Mouse (Mus musculus) heart, embryonic 13.5 days (tissue): Measurements from ENCODE around the gene Gm1043. TPM values are rescaled to one million over a fixed set of nuclear protein-coding genes. Genes with fewer than 3 reads are reported as not detected.

Experiments
- ATAC-seq: fragments of 200-750 bp; cut with Nextera tagmentation; 2 replicates; pipeline ENCODE4 v1.8.0; 2017; ENCODE audit warnings: moderate TSS enrichment; ENCODE audit not compliant: insufficient number of reproducible peaks, low FRiP score, low TSS enrichment; ENCODE audit errors: extremely low read depth
- H3K27ac ChIP-seq: fragments of 300-500 bp; sonication (generic); replicated peaks from 2 replicates; pipeline ENCODE4 v1.5.1; 2015; ENCODE audit warnings: moderate library complexity, mild to moderate bottlenecking, inconsistent platforms
- H3K27me3 ChIP-seq: fragments of 300-500 bp; sonication (generic); replicated peaks from 2 replicates; pipeline ENCODE4 v1.6.1; 2015; ENCODE audit warnings: mild to moderate bottlenecking, inconsistent platforms
- H3K36me3 ChIP-seq: fragments of 300-500 bp; sonication (generic); 2 replicates; pipeline ENCODE4 v1.6.1; 2015; ENCODE audit warnings: mild to moderate bottlenecking, inconsistent platforms
- H3K4me1 ChIP-seq: fragments of 300-500 bp; sonication (generic); 2 replicates; pipeline ENCODE4 v1.6.1; 2015; ENCODE audit warnings: inconsistent platforms
- H3K4me2 ChIP-seq: fragments of 300-500 bp; sonication (generic); 2 replicates; pipeline ENCODE4 v1.6.1; 2015; ENCODE audit warnings: inconsistent platforms, mild to moderate bottlenecking, moderate library complexity
- H3K4me3 ChIP-seq: fragments of 300-500 bp; sonication (generic); 2 replicates; pipeline ENCODE4 v1.5.1; 2015; ENCODE audit warnings: moderate library complexity, mild to moderate bottlenecking, inconsistent platforms
- H3K9ac ChIP-seq: fragments of 300-500 bp; sonication (generic); 2 replicates; pipeline ENCODE4 v1.6.1; 2015; ENCODE audit warnings: inconsistent platforms, mild to moderate bottlenecking, moderate library complexity
- H3K9me3 ChIP-seq: fragments of 300-500 bp; sonication (generic); 2 replicates; pipeline ENCODE4 v1.6.1; 2016; ENCODE audit warnings: inconsistent platforms
- WGBS: fragments of 180-500 bp; shearing (Covaris S2); methylation state at CpG from one replicate; pipeline ENCODE4 v1.1.7; 2015; ENCODE audit warnings: mixed read lengths; 5-methylcytosine and 5-hydroxymethylcytosine counted together
- polyA plus RNA-seq: library from polyadenylated mRNA; unstranded; fragments of >200 nt; fragmentation: Nextera tagmentation; extraction: Ambion mirVana; gene quantifications from 2 replicates; pipeline ENCODE4 v1.2.1, GENCODE M21; 2015

Gm1043 gene
- polyA plus RNA-seq, 1 experiment from 2014 or later, result not detected

- peaks cover 16% of the 10 kb centered on the region for H3K4me1 ChIP-seq
- WGBS, result 33% methylated on average over 6 of the region's 6 CpGs
- H3K27me3 ChIP-seq, result peaks cover 52% of the 10 kb centered on the region
- no peak overlapping the region for H3K4me2 ChIP-seq
- H3K9me3 ChIP-seq, result no peaks in the 10 kb centered on the region
- no peak overlapping the region for H3K4me3 ChIP-seq
- ATAC-seq, result no peak
- H3K36me3 ChIP-seq, result no peaks in the 10 kb centered on the region
- 0 out of 2 replicates have a peak overlapping the region, but pooled peaks have one; percentile 7 for H3K9ac ChIP-seq
- H3K27ac ChIP-seq, result no peak overlapping the region
Observed at GRCm38 (mm10) chr5:37227956-37228680, 142.9 kb downstream of the Gm1043 start.

DNA sequence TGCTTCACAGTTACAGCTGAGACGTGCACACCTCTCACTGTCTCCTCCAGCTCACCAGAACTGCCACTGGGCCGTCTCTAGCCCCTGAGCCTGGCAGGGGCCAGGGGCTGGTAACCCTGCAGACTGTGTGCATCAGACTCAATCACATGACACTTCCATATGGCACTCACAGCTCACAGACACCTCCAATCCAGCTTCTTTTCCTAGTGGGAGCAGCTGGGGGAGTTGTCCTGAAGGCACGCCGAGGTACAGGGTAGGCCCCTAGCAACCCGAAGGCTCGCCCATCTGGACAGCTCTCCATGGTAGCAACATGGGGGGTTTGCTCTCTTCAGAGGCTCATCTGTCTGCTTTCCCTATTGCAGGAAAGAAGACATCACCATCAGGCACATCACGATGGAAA lies 143.7 kb downstream of the Gm1043 start:
- no peak for ATAC-seq
- H3K9ac ChIP-seq, result no peak overlapping the region
- no peak overlapping the region for H3K4me3 ChIP-seq
- H3K27me3 ChIP-seq, result peaks cover 53% of the 10 kb centered on the region
- no peak overlapping the region for H3K4me2 ChIP-seq
- H3K9me3 ChIP-seq, result no peaks in the 10 kb centered on the region
- 63% methylated on average over 7 of the region's 7 CpGs for WGBS
- no peak overlapping the region for H3K27ac ChIP-seq
- H3K4me1 ChIP-seq, result peaks cover 18% of the 10 kb centered on the region
- no peaks in the 10 kb centered on the region for H3K36me3 ChIP-seq

DNA sequence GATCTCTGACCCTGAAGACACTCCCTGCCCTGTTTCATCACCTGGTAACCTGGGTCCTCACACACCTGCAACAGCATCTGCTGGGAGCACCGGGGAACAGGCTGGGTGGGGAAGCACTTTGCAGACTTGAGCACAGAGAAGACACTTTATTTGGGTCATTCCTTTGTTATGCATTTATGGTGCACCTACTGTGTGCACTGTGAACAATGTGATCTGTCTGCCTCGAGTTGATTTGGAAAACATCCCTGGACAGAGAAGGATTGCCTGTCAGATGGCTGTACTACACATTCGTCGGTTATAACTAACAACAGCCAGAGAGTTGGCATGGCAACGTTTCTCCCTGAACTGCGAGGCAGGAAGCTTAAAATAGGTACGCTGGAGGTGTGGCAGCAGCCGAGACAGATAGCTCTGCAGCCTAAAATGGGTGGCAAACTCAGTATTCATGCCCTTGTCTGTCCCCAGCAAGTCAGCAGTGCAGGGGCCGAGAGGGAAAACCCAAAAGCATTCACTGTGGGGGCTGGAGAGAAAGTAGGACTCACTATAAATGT lies 147.9 kb downstream of the Gm1043 start:
- peaks cover 88% of the 10 kb centered on the region for H3K27me3 ChIP-seq
- H3K4me3 ChIP-seq, result no peak overlapping the region
- H3K36me3 ChIP-seq, result no peaks in the 10 kb centered on the region
- H3K9me3 ChIP-seq, result no peaks in the 10 kb centered on the region
- WGBS, result 29% methylated on average over 9 of the region's 9 CpGs
- peaks cover 11% of the 10 kb centered on the region for H3K4me1 ChIP-seq
- no peak for ATAC-seq
- H3K4me2 ChIP-seq, result no peak overlapping the region
- H3K27ac ChIP-seq, result no peak overlapping the region
- no peak overlapping the region for H3K9ac ChIP-seq

GRCm38 (mm10) chr5:37238654-37239053 lies 153.5 kb downstream of the Gm1043 start:
- no peak overlapping the region for H3K4me3 ChIP-seq

GRCm38 (mm10) chr5:37240550-37240949 lies 155.4 kb downstream of the Gm1043 start:
- H3K4me3 ChIP-seq, result no peak overlapping the region
- WGBS, result 7% methylated on average over 5 of the region's 5 CpGs
- H3K36me3 ChIP-seq, result no peaks in the 10 kb centered on the region
- no peak overlapping the region for H3K9ac ChIP-seq
- no peak for ATAC-seq
- peaks cover 13% of the 10 kb centered on the region for H3K4me1 ChIP-seq
- no peak overlapping the region for H3K27ac ChIP-seq
- H3K27me3 ChIP-seq, result peaks cover 96% of the 10 kb centered on the region
- no peak overlapping the region for H3K4me2 ChIP-seq
- H3K9me3 ChIP-seq, result no peaks in the 10 kb centered on the region

More at GRCm38 (mm10) chr5:37238654-37239053, 153.5 kb downstream of the Gm1043 start:
- H3K9ac ChIP-seq, result no peak overlapping the region
- peaks cover 95% of the 10 kb centered on the region for H3K27me3 ChIP-seq
- no peak overlapping the region for H3K4me2 ChIP-seq
- H3K9me3 ChIP-seq, result no peaks in the 10 kb centered on the region
- H3K27ac ChIP-seq, result no peak overlapping the region
- no peaks in the 10 kb centered on the region for H3K36me3 ChIP-seq
- WGBS, result 18% methylated on average over 2 of the region's 2 CpGs
- H3K4me1 ChIP-seq, result peaks cover 8% of the 10 kb centered on the region
- ATAC-seq, result no peak

DNA sequence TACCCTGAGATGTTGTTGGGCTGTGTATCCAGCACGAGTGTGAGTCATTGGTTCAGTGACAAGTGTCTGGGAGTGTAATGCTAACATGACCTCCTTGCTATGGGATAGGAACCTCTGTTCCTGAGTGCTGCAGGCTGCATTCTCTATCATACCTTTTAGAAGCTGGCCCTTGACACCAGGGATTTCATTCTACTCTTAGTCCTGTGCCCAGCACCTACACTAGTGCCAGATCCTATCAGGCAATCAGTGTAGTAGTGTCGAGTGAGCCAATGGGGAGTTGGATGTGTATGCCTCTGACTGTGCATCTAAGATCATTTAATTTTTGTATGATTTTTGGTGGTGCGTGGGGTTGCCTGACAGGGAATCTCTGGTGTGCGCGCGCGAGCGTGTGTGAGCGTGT lies 156.1 kb downstream of the Gm1043 start:
- peaks cover 16% of the 10 kb centered on the region for H3K4me1 ChIP-seq
- ATAC-seq, result no peak
- WGBS, result 10% methylated on average over 9 of the region's 9 CpGs
- no peaks in the 10 kb centered on the region for H3K36me3 ChIP-seq
- no peak overlapping the region for H3K27ac ChIP-seq
- no peak overlapping the region for H3K4me3 ChIP-seq
- peak overlapping the region; percentile 65 for H3K4me2 ChIP-seq
- peaks cover 97% of the 10 kb centered on the region for H3K27me3 ChIP-seq
- H3K9ac ChIP-seq, result no peak overlapping the region
- no peaks in the 10 kb centered on the region for H3K9me3 ChIP-seq

DNA sequence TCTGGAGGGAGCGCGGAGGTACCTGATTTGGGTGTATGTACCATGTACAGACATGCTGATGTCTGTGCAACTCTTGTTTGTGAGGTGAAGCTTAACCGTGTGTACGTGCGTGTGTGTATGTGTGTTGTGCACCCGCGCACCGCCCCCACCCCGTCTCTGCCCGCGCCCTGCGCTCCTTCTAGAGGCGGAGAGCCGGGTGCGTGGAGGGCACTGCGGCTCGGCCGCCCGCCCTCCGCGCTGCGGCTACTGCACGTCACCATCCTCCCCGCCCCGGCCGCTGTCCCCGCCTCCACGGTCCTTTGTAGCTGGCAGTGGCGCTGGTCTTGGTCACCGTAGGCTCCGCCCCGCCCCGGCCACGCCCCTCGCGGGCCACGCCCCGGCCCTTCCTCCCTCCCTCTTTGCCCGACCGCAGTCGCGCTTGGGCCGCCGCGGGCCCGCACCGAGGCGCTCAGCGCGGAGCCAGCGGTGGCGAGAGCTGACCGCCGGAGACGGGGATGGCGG lies 156.5 kb downstream of the Gm1043 start, which contains the start of gene Crmp1:
Gene Crmp1, plus strand, starts transcription at position 290 of the 501 bp plus-strand sequence.
- H3K4me1 ChIP-seq, result peaks cover 19% of the 10 kb centered on the region
- ATAC-seq, result peak; percentile 38
- WGBS, result 1% methylated on average over 46 of the region's 56 CpGs
- H3K27ac ChIP-seq, result no peak within 1 kb of the TSS
- peak within 1 kb of the TSS; percentile 42 for H3K4me3 ChIP-seq
- H3K36me3 ChIP-seq, result no peaks in the 10 kb centered on the region
- no peak within 1 kb of the TSS for H3K9ac ChIP-seq
- no peaks in the 10 kb centered on the region for H3K9me3 ChIP-seq
- H3K4me2 ChIP-seq, result peak within 1 kb of the TSS; percentile 65
- H3K27me3 ChIP-seq, result peaks cover 97% of the 10 kb centered on the region

DNA sequence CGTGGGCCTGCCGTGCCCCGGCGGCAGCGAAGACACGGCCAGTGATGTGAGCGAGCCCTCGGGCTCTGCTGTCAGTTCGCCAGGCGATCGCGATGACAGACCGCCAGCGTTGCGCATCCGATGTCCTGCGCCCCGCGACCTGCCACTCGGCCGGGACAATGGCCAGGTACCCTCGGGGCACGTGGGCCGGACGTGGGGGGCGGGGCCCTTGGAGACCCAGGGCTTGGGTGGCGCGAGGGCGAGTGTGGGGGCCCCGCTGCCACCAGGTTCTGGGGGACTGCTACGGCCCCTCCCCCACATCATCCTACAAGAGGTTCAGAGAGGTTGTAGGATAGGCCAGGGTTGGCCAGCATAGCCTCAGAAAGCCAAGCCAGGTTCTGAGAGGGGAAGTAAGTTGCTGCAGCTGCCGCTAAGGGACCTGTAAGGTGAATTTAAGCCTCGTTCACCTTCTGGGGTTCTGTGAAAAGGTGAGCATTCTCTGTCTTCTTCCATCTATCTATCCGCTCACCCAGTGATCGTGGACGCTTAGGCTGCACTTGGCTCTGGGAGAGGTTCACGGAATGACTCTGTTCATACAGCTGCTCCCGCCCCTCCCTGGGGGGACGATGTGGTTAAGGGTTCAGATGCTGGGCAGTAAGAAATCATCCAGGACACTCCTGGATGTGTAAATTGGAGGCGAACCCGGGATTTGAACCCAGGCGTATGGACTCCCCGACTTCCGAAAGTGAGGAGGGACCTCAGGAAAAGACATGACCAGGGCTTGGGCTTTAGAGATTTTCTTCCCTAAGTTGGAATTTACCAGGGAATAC lies 157.4 kb downstream of the Gm1043 start:
- H3K4me2 ChIP-seq, result peak overlapping the region; percentile 65
- peaks cover 97% of the 10 kb centered on the region for H3K27me3 ChIP-seq
- whole genome bisulfite sequencing, result 9% methylated on average over 44 of the region's 44 CpGs
- ATAC-seq, result no peak
- no peak overlapping the region for H3K27ac ChIP-seq
- H3K4me1 ChIP-seq, result peaks cover 19% of the 10 kb centered on the region
- peak overlapping the region; percentile 42 for H3K4me3 ChIP-seq
- H3K9me3 ChIP-seq, result no peaks in the 10 kb centered on the region
- H3K36me3 ChIP-seq, result no peaks in the 10 kb centered on the region
- H3K9ac ChIP-seq, result no peak overlapping the region

DNA sequence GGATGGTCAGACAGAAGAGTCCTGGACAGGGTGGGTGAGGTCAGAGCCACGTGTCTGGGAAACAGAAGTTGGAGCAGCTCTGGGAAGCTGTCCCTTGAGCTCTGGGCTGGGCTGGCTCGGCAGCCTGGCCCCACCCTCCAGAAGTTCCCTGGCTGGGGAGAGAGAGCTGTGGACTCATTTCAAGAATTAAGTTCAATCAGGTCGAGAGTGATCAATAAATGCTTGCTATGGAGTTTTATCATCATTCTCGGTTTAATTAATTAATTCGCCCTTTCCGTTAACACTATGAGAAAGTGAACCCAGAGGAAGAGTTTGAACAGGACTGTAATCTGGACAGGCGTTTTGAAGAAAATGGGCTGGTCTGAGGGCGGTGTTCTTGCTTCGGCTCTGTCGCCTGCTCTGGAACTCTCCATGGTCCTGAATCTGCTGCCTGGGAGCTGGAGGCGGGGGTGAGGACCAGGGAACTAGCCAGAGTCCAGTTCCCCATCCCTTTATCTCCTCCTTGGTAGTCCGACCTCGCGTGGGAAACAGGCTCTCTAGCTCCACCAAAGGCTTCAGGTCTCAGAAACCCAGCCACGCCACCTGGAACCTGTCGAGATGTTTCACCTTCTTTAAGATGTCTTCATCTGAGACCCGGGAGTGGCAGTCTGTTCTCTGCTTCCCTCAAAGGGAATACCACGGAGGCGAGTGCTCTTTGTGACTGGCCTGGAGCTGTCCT lies 158.2 kb downstream of the Gm1043 start:
- 3% methylated on average over 19 of the region's 19 CpGs for WGBS
- no peak for ATAC-seq

GRCm38 (mm10) chr5:37244161-37244560 lies 159.0 kb downstream of the Gm1043 start:
- no peak overlapping the region for H3K4me3 ChIP-seq
- 3% methylated on average over 13 of the region's 13 CpGs for WGBS
- peaks cover 98% of the 10 kb centered on the region for H3K27me3 ChIP-seq
- ATAC-seq, result no peak
- no peak overlapping the region for H3K27ac ChIP-seq
- H3K36me3 ChIP-seq, result no peaks in the 10 kb centered on the region
- H3K4me2 ChIP-seq, result no peak overlapping the region
- peaks cover 19% of the 10 kb centered on the region for H3K4me1 ChIP-seq
- H3K9me3 ChIP-seq, result no peaks in the 10 kb centered on the region
- H3K9ac ChIP-seq, result no peak overlapping the region

More for the DNA sequence above, 158.2 kb downstream of the Gm1043 start:
- no peaks in the 10 kb centered on the region for H3K9me3 ChIP-seq
- H3K4me1 ChIP-seq, result peaks cover 19% of the 10 kb centered on the region
- H3K27ac ChIP-seq, result no peak overlapping the region
- no peak overlapping the region for H3K9ac ChIP-seq
- H3K4me2 ChIP-seq, result no peak overlapping the region
- H3K4me3 ChIP-seq, result no peak overlapping the region
- no peaks in the 10 kb centered on the region for H3K36me3 ChIP-seq
- peaks cover 97% of the 10 kb centered on the region for H3K27me3 ChIP-seq
